Mouse (Mus musculus) E14TG2a.4 (cell line): ENCODE results near the gene Fbxo41.
"Not testable (repeated sequence)": the region's sequence is repeated elsewhere in the genome, so short reads cannot be mapped to it uniquely, and the experiment has no call there.

ENCODE experiments used
- CTCF ChIP-seq: conservative IDR thresholded peaks from 2 replicates; pipeline ENCODE4 v1.5.1; 2014; ENCODE audit warnings: low read length
- NANOG ChIP-seq: IDR thresholded peaks from 2 replicates; pipeline ENCODE4 v1.6.1; 2014; ENCODE audit warnings: borderline replicate concordance, low read length, mixed read lengths
- POU5F1 ChIP-seq: IDR thresholded peaks from 2 replicates; pipeline ENCODE4 v1.6.1; 2014; ENCODE audit warnings: low read length, borderline replicate concordance

DNA sequence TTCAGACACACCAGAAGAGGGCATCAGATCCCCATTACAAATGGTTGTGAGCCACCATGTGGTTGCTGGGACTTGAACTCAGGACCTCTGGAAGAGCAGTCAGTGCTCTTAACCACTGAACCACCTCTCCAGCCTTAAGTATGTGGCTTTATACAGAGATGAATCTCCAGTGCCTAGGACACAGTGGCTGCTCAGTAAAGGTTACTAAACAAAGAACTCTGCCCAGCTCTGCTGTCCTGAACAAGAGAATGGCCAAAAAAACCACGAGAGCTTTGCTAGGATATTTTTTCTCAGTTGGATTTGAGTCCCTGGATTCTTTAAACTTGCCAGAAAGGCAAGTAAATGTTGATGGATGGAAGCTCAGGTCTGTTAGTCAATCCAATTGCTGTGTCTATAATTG, 52.7 kb downstream of the Fbxo41 start:
- TF ChIP-seq CTCF, NANOG, POU5F1: not testable (repeated sequence)
